Mouse (Mus musculus) 3134 (cell line): ENCODE results near the gene Gm11077.
A peak's percentile ranks its signal among the peaks of the same experiment; 100 is the strongest.

Source experiments
- DNase-seq: peaks from one replicate; pipeline ENCODE4 v3.0.0-alpha.2; 2011; ENCODE audit warnings: low spot score; ENCODE audit not compliant: insufficient read length; ENCODE audit errors: extremely low read depth

Gene Gm11077

DNA sequence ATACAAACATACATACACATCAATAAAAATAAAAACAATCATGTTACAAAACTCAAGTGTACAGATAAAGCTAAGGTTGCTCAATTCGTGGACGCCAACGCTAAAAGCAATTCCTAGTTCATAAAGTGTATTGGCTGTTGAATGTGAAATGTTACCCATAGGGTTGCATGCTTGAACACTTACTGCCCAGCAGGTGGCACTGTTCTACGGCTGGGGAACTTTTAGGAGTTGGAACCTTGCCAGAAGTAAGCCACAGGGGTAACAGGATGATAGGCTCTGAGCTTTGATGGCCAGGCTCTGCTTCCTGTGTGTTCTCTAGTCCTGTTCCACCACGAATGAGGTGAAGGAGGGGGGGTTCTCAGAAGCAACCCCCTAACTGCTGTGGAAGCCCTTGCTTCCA lies at the start of gene Gm11077:
Gm11077 (plus strand) TSS at position 13 of the 400 bp plus-strand sequence.
- DNase-seq = no peak

DNA sequence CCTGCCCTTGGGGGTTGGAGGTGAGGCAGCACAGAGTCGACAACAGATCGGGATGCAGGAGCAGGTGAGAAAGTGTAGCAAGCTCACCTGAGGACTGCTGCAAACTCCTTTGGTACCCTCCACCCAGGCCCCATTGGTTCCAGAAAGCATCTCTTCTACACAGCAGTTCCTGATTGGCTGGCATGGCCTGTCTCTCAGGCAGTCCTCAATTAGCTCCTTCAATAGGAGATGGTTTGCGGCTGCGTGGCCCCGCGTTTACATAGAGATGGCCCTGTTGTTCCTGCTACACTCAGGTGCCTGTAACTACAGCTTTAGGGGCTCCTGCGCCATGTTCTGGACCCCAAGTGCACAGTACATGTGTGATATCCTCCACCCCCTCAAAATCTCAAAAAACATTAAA lies 48.4 kb upstream of the Gm11077 start:
- no peak for DNase-seq

DNA sequence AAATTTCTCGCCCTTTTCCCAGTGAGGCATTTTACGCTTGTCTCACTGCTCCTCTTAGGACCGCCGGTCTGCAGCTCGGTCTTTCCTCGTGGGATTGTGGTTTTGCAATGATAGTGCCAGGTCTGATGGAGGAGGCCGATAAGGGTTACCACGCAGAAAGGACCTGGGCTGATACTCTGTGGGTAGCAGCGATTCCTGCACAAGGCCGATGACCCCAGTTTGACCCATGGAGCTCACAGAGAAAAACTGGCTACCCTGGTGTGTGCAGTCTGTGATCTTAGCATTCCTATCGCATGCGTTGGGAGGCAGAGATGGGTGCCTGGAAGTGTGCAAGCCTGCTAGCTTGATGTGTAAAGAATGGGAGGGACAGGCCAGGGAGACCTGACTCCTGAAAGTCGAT lies 46.3 kb upstream of the Gm11077 start:
- DNase-seq = no peak

DNA sequence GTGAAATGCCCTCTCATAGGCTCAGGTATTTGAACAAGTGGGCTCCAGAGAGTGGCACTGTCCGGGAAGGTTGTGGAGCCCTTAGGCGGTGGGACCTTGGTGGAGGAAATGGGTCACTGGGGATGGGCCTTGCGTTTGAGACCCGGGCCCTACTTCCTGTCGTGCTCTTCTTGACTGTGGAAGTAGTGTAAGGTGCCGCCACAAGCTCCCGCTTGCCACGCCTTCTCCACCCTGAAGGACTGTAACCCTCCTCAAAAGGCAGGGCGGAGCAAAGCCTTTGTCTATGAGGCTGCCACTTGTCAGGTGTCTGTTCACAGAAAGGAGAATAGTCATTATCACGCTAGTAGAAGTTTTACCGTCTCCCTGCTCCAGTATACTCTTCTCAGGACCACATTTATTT lies 44.7 kb upstream of the Gm11077 start:
- DNase-seq = no peak

DNA sequence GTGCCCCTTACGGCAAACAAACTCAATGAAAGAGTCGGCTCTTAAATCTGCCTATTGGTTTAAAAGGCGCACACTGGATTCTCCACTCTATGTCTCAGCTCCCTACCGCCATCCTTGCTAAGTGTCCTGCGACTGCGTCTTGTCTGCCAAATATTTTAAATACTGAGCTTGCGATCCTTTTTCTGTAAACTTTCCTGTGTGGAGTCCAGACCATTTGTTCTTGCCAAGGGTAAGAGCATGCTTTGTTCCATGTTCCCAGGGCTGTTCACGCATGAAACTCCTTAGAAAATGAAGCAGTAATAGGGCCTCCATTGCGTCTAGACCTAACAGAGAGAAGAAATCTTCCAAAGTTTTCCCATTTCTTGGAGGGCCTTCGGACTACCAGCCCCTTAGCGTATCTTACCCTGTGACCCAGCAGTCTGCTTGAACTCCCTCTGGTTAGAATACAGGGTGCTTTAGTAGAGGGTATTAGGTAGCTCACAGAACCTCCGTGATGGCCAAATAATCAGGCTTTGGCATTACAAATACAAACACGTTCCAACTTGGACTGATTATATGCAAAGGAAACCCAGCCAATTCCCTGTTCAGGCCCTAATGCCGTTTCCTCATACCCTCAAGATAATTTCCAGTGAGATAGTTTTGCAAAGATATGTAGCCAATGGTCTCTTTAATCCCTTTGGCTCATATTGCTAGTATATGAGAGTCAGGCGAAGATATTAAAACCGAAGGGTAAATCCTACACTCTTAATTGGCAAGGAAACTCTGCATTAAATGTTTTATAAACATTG lies 39.3 kb upstream of the Gm11077 start:
- no peak for DNase-seq

DNA sequence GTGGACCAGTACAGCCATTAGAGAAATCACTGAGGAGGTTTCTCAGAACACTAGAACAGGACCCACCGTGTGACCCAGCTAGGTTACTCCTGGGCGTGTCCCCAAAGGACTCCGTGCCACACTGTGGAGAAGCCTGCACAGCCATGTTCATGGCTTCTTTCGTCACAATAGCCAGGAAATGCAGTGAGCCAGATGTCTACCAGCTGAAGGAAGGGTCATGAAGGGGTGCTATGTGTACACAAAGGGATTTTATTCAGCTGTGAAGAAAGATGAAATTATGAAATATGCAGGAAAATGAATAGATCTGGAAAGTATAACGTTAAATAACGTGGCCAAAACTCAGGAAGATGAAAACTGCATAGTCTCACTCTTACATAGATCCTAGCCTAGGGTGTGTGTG lies 36.9 kb upstream of the Gm11077 start:
- no peak for DNase-seq

DNA sequence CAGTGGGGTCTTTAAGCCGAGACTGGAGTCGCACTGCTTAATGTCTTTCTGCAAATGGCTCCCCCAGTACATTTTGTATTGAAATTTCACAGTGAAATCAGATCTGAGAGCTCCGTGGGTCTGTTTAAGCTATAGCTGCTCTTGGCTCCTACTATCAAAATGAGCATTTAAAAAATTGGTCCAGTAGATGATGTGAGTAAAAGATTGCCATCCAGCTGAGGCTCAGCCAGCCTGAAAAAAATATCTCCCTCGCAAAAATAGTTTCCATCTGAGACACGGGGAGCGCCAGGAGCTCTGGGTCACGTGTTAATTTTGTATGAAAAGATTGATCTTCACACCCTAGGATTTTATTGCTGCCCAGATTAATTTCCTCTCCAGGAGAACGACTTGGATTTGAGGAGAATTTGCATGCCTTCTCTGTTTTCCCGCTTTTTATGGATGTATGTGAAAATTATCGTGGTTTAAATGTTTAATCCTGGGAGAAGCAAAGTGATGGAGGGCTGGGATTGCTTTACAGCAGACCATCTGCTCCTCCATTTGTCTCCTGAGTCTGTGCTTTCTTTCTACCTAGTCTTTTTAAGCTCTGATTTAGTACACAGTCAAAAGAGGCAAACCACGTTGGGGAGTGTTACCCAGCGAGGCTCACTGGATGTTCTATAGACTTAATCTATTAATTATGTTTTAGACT lies 32.7 kb upstream of the Gm11077 start:
- DNase-seq = no peak

DNA sequence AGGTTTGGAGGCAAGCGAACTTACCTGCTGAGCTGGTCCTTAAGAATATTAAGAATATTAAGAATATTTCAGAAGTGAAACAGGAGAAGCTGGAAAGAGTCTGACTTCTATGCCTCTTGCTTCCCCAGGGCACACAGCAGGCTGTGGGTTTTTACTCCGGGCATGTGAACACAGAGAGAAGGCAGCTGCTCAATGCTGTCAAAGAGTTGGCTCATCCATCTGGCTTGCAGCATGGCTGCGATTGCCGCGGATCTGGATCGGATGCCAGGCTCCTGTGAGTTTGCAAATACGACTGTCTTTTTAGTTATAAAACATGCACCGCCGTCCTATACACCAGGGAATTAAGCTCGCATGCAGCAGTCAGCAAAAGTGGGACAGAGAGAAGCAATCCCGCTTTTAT lies 31.1 kb upstream of the Gm11077 start:
- no peak for DNase-seq

DNA sequence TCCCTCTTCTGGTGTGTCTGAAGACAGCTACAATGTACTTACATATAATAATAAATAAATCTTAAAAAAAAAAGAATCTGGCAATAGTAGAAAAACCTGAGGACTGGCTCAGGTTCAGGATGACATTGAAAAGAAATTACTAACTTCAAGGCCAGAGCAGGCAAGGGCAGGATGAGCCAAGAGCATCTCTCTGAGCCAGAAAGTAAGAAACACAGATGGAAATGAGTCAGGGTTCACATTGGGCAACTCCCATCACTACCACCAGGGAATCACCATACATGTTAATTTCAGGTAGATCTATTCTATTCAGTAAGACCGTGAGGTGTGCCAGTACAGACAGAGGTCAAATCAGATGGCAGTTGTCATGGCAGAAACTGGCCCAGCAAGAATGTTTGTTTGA lies 30.5 kb upstream of the Gm11077 start:
- no peak for DNase-seq

DNA sequence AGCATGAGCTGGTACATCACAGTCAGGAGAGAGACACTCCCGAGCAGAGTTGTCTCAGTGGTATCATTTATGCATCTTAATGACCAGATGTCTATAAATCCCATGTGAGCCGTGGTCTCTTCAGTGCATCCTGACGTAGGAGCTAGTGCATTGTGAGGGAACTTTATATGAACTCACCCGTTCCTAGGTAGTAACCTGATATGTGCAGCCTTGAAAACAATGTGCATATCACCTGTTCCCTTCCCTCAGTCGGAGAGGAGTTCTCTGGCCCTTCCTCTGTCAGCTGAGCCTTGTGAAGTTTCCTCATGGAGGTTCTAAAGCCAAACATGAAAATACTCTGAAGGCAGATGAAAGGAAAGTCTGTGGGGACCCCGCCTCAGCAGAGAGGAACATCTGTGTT lies 27.8 kb upstream of the Gm11077 start:
- no peak for DNase-seq

DNA sequence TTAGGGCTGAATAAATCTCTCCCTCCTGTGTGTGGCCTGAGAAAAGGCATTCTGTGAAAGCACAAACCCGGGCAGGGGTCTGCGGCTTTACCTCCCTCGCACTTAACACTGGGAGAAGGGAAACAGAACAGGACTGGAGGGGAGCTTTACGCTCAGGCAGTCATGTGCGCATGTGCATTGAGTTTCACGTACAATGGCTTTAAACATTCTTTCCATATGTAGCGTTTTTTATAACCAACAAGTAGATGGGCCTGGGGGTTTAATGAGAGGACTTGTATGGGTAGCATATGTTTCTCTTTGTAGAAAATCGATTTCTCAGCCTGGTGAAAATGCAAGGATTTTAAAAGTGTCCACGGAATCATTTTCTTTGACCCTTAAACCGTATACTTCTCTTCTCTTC lies 24.0 kb upstream of the Gm11077 start:
- no peak for DNase-seq

DNA sequence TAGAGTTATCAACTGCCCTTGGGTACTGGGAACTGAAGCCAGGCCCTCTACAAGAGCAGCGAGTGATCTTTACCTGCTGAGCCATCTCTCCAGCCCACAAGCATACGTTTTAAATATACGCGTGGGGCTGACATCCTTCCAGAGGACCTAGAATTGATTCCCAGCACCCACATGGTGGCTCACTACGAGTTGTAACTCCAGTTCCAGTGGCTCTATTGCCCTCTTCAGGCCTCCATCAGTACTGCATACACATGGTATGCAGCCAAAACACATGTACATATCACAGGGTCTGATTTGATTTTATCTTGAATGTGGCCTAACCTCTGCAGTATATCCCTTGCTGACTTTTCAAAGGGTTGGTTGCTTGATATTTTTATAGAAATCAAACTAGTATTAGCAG lies 23.0 kb upstream of the Gm11077 start:
- DNase-seq = no peak

DNA sequence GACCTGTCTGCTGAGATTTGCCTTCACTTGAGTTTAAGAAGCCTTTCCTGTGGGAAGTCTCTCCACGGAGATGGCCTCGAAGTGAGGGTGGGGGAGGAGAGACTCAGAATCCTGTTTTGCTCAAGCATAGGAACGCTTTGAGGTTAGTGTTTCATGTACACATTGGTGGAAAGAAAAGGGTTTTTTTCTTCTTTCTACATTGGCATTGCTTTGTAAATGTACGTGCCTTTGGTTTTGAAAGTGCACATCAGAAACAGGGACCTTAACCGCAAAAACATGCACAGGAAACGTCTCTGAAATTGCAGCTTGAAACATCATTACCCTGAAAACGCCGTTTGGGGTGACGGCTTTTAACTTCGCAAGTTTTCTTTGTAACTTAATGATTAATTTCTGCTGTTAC lies 21.0 kb upstream of the Gm11077 start:
- DNase-seq = no peak

DNA sequence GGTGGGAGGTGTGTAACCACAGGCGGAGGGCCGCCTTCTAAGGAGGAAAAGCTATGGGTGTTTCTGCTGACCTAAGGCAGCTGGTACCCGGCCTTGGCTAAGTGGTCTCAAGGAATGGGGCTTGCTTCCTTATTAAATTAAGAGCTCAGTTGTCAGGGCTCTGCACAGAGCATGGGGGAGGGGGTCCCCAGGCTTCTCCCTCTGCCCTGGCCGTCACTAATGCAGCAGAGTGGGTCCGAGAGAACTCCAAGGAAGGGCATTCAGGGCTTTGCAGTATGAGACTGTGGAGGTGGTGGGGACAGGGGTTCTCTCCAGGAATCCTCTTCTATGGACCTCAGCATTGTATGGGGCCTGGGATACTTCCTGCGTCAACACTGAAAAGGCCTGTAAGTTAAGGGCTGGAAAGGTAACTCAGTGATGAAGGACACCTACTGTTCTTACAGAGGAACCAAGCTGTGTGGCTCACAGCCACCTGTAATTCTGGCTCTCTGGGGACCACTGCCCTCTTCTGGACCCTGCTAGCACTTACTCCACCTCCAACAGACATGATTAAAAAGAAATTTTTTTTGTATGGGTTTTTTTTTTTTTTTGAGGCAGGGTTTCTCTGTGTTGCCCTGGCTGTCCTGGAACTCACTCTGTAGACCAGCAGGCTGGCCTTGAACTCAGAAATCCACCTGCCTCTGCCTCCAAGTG lies 19.5 kb upstream of the Gm11077 start:
- no peak for DNase-seq

DNA sequence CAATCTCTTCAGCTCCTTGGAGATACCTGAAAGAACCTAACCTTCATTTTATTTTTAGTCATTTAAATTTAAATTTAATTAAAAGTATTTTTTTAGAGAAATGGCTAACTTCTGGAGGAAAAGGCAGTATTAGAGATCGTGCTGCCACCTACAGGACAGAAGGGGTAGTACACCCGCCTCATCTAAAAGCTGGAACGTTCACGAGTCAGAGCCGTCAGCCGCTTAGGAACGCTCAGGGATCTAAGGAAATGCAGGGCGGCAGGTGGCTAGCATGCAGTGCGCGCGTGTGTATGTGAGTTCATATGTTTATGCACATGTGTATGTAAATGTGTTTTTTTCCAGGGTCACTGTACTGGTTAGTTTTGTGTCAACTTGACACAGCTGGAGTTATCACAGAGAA lies 16.3 kb upstream of the Gm11077 start:
- DNase-seq = peak; percentile 32

DNA sequence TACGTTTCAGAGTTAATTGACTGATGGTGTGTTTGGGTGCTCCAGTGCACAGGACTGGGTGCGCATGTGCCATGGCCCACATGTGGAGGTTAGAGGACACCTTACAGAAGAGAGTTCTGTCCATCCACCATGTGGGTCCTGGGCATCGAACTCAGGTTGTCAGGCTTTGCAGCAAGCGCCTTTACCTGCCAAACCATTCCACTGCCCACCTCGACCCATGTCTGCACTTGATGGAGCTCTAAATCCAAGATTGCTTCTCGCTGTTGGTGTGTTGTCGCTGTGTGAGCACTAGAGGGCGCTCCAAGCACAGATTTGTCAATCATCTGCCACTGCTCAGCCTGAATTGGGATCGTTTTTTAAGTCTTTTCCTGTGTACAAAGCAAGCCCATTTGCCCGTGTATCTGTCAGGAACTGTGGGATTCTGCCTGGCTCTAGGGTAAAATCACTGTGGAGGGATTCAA lies 14.1 kb upstream of the Gm11077 start:
- DNase-seq = peak; percentile 55

DNA sequence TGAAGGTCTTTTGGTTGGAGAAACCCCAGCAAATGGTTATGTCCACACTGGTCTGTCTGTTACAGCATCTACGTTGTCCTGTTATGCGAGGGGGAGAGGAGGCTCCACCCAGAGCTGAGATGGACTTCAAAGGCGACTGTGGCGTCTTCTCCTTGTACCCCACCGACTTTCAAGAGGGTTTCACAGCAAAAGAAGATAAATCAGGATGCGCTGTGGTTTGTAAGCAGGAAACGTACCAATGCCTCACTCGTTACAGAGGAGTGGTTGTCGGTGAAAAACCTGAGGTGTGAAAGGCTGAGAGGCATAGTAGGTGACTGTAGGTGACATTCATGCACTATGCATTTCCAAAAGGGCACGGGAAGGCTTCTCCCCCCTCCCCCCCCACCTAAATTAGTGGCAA lies 7.0 kb upstream of the Gm11077 start:
- DNase-seq = no peak

DNA sequence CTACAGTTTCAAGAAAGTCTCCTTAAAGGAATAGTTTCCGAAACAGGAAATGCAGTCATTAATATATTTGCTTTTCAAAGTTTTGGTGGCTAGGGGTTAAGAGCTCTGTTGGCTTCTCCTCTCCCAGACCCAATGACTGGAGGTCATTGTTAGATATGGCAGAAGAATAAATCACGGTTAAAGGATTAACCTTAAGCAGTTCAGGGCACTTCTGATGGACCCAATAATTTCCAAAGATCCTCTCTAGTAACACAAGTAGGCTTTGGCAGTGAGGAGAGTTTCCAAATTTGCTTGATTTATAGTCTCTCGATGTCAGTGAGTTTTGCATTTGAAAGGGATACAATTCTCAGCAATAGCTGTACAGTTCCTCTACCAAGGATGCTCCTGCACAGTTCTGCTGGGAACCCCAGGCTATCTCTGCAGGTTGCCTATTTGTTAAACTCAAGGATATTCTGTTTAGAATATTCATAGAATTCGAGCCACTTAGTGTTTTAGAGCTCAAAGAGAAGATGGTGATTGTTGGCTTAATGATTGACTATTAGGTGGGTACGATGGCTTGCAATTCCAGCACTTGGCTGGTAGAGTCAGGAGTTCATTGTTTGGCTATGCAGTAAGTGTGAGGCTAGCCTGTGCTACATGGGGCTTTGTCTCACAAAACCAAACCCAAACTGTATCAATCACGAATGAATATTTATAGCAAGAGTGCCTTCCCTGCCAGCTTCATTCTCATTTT lies 1.8 kb downstream of the Gm11077 start:
- no peak for DNase-seq

DNA sequence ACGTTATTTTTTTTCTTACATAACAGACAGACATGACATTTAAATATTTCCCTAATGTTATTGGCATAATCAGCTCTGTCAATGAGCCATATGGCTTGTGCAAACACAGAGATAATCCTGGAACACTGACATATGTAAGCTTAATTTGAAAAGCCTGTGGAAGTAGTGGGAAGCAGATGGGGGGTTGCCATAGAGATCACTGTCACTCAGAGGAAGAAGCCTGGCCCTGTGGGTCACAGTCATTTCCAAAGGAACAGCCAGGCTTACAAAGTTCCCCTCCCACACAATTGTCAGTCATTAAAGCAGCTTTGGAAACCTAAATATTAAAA lies 2.3 kb downstream of the Gm11077 start:
- DNase-seq = no peak

DNA sequence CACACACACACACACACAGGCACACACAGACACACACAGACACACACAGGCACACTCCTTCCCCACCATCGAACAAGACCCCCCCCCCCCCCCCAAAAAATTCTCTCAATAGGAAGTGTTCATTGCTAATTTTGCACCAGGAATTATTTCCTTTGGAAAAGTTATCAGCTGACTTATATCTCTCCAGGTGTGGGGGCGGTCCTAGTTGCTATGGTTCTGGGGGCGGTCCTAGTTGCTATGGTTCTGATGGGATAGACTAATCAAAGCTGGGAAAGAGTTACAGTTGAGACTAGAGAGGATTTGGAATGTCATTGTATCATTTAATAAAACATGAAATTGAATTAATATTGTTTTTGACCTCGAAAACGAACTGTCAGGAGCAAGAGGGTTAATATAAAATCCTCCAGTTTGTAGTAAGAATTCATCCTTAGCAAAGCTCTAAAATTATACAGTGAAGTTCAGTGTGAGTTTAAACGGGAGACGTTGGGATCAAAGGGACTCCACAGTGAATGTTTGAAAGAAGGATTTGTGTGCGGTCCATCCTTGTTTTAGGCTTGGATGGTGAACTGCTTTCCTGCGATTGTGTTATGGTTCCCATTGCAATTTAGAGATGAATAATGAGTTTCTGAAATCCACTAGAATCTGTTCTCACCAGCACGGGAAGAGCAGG lies 4.0 kb downstream of the Gm11077 start:
- DNase-seq = no peak

DNA sequence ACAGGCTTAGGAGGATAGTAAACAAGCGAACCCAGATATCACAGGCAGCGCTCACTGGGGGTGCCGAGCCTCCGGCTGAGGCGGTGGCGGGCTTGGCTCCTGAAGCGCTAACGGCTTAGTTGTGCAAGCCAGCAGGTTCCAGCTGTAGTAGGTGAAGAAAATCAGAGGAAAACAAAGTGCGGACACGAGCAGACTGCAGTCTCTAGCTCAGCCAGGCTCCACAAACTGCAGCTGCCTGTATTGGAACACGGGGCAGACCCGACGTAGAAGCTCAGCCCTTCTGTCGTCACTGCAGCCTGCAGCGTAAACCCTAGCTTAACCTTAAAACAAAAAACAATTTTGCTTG lies 4.5 kb downstream of the Gm11077 start:
- DNase-seq = no peak
